Mouse (Mus musculus) lung, embryonic 14.5 days (tissue): Measurements from ENCODE around the gene Tas2r143. TPM values are rescaled to one million over a fixed set of nuclear protein-coding genes. Genes with fewer than 3 reads are reported as not detected.

Experiments
- ATAC-seq: fragments of 200-750 bp; cut with Nextera tagmentation; 2 replicates; pipeline ENCODE4 v1.8.0; 2017; ENCODE audit warnings: mild to moderate bottlenecking, moderate TSS enrichment, moderate library complexity; ENCODE audit not compliant: insufficient read depth
- DNase-seq: peaks from one replicate; pipeline ENCODE4 v3.0.0-alpha.2; 2015
- H3K27ac ChIP-seq: fragments of 300-500 bp; sonication (generic); 2 replicates; pipeline ENCODE4 v1.5.1; 2014; ENCODE audit warnings: low read depth, mild to moderate bottlenecking, moderate library complexity
- H3K27me3 ChIP-seq: fragments of 300-500 bp; sonication (generic); 2 replicates; pipeline ENCODE4 v1.6.1; 2014; ENCODE audit warnings: low read length, control low read depth; ENCODE audit not compliant: insufficient read depth
- H3K36me3 ChIP-seq: fragments of 300-500 bp; sonication (generic); 2 replicates; pipeline ENCODE4 v1.6.1; 2014; ENCODE audit warnings: control low read depth; ENCODE audit not compliant: insufficient read depth
- H3K4me1 ChIP-seq: fragments of 300-500 bp; sonication (generic); 2 replicates; pipeline ENCODE4 v1.6.1; 2014; ENCODE audit warnings: antibody characterized with exemption, control low read depth; ENCODE audit not compliant: insufficient read depth
- H3K4me2 ChIP-seq: fragments of 300-500 bp; sonication (generic); 2 replicates; pipeline ENCODE4 v1.6.1; 2014; ENCODE audit warnings: mild to moderate bottlenecking
- H3K4me3 ChIP-seq: fragments of 300-500 bp; sonication (generic); 2 replicates; pipeline ENCODE4 v1.5.1; 2014; ENCODE audit warnings: low read depth, low read length
- H3K9ac ChIP-seq: fragments of 300-500 bp; sonication (generic); 2 replicates; pipeline ENCODE4 v1.6.1; 2014
- H3K9me3 ChIP-seq: fragments of 300-500 bp; sonication (generic); 2 replicates; pipeline ENCODE4 v1.6.1; 2016; ENCODE audit warnings: low read depth, low read length, control low read depth
- CTCF ChIP-seq: IDR thresholded peaks from 2 replicates; pipeline ENCODE4 v1.5.1; 2016; ENCODE audit warnings: antibody characterized with exemption, low read depth
- WGBS: fragments of 180-500 bp; shearing (Covaris S2); extraction: QIAGEN DNeasy Blood & Tissue Kit; methylation state at CpG from one replicate; pipeline ENCODE4 v1.1.7; 2014; 5-methylcytosine and 5-hydroxymethylcytosine counted together
- polyA plus RNA-seq: library from polyadenylated mRNA; unstranded; fragments of >200 nt; fragmentation: Nextera tagmentation; extraction: Ambion mirVana; gene quantifications from 2 replicates; pipeline ENCODE4 v1.2.1, GENCODE M21; 2014

The Tas2r143 gene
- polyA plus RNA-seq, 1 experiment from 2014 or later = not detected

DNA sequence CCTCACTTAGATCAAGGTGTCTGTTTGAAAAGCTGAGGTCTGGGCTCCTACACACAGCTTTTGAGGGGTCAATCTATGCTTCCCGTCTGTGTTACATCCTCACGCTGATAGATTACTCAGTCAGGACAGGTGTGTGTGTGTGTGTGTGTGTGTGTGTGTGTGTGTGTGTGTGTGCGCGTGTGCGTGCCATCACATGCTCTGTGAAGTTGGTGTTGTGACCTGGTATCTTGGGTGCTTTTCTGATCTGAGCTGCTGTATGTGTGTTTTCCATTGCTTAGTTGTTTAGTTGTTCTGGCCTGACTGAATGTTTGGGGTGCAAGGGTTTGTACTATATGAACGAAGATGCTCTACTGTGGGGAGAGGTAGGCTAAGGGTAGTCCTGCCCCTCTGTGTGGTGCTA lies 44.7 kb upstream of the Tas2r143 start:
- Histone ChIP-seq H3K4me1 (peaks cover 29% of the 10 kb centered on the region), H3K9ac (no peak overlapping the region), H3K4me2 (no peak overlapping the region), H3K27me3 (no peaks in the 10 kb centered on the region), H3K27ac (no peak overlapping the region), H3K9me3 (no peaks in the 10 kb centered on the region), H3K36me3 (peaks cover 90% of the 10 kb centered on the region), H3K4me3 (no peak overlapping the region)
- no peak for ATAC-seq
- no peak for TF ChIP-seq CTCF
- no peak for DNase-seq
- 88% methylated on average over 6 of the region's 6 CpGs for WGBS

DNA sequence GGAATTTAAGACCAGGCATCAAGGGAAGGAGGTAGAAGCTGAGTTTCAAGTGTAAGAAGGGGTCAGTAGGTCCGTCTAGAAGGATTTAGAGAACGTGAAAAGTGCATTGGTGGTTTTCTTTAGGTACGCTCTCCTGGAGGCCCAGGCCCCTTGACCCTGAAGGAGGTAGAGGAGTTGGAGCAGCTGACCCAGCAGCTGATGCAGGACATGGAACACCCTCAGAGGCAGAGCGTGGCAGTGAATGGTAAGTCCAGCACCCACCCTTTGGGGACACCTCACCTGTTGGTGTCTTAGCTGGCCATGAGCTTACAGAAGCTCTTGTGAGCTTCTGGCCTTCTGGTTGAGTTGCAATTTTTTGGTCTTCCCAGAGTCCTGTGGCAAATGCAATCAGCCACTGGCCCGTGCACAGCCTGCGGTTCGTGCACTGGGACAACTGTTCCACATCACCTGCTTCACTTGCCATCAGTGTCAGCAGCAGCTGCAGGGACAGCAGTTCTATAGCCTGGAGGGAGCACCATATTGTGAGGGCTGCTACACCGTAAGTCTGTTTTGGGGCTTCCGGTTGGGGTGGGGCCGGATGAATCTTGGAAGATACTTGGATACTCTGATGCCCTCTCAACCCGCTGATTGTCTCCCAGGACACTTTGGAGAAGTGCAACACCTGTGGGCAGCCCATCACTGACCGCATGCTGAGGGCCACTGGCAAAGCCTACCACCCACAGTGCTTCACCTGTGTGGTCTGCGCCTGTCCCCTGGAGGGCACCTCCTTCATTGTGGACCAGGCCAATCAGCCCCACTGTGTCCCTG lies 44.0 kb upstream of the Tas2r143 start:
- peaks cover 28% of the 10 kb centered on the region for H3K4me1 ChIP-seq
- no peak overlapping the region for H3K4me2 ChIP-seq
- 87% methylated on average over 13 of the region's 13 CpGs for WGBS
- H3K4me3 ChIP-seq = no peak overlapping the region
- no peak for DNase-seq
- ATAC-seq = no peak
- no peaks in the 10 kb centered on the region for H3K27me3 ChIP-seq
- H3K9ac ChIP-seq = no peak overlapping the region
- TF ChIP-seq CTCF = no peak
- H3K36me3 ChIP-seq = peaks cover 96% of the 10 kb centered on the region
- H3K9me3 ChIP-seq = no peaks in the 10 kb centered on the region
- H3K27ac ChIP-seq = no peak overlapping the region

DNA sequence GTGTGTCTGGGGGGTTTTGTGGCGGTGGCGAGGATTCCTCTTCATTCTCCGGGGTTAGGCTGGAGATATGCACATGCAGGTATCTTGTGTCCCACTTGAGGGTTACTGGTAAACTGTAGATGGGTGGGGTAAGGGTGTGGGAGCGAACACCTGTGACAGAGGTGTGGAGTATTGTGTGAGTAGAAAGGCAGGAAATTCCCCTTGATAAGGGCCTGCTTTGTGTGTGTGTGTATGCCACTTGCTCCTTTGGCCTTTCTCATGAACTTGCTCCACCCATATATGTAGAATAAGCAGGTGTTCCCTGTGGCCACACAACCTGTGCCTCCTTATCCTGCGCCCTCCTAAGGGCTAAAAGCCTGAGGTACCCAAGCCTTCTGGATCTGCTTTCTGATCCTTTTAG lies 43.1 kb upstream of the Tas2r143 start:
- no peak for TF ChIP-seq CTCF
- peaks cover 23% of the 10 kb centered on the region for H3K4me1 ChIP-seq
- no peak overlapping the region for H3K4me3 ChIP-seq
- no peak for ATAC-seq
- WGBS = 88% methylated on average over 5 of the region's 5 CpGs
- DNase-seq = no peak
- no peak overlapping the region for H3K9ac ChIP-seq
- H3K36me3 ChIP-seq = peaks cover 96% of the 10 kb centered on the region
- H3K9me3 ChIP-seq = no peaks in the 10 kb centered on the region
- H3K27me3 ChIP-seq = no peaks in the 10 kb centered on the region
- no peak overlapping the region for H3K27ac ChIP-seq
- no peak overlapping the region for H3K4me2 ChIP-seq

DNA sequence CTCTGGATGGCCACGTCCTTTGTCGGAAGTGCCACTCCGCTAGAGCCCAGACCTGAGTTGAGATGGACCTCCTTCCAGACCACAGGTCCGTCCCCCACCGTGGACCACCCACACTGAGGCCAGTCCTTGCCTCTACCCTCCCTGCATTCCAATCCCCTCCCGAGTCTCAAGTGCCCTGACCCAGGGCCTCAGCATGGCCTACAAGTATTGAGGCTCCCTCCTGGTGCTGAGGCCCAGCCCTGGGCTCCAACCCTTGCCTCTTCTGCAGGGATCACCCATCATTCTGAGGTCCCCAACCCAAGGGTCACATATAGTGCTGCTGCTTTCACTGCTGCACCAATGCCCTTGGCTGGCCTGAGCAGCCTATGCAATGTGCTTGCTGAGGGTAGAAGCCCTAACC lies 42.1 kb upstream of the Tas2r143 start:
- H3K4me3 ChIP-seq = no peak overlapping the region
- WGBS = 34% methylated on average over 6 of the region's 6 CpGs
- H3K4me2 ChIP-seq = no peak overlapping the region
- H3K9me3 ChIP-seq = no peaks in the 10 kb centered on the region
- DNase-seq (no peak), ATAC-seq (no peak)
- no peak for TF ChIP-seq CTCF
- H3K4me1 ChIP-seq = peaks cover 27% of the 10 kb centered on the region
- H3K9ac ChIP-seq = no peak overlapping the region
- H3K27me3 ChIP-seq = no peaks in the 10 kb centered on the region
- H3K27ac ChIP-seq = no peak overlapping the region
- peaks cover 87% of the 10 kb centered on the region for H3K36me3 ChIP-seq

DNA sequence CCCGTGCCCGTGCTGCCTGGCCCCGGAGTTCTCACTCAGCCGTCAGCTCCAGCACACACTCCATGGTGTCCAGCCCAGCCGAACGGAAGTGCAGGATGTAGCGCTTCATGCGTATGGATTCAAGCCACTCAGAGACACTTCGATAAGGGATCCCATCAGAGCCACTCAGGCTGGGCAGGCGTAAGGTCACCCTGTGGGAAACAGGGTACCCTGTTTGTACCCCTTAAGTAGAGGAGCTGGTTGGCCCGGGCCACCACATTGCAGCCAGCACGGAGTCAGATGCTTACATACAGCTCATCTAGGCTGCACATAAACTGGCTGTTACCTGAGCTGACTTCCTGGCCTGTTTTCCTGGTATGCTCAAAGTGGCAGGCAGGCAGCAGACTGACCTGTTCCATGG lies 41.1 kb upstream of the Tas2r143 start:
- Histone ChIP-seq H3K27ac (peak overlapping the region; percentile 58; the same call in 1 of the 2 replicates), H3K9me3 (no peaks in the 10 kb centered on the region), H3K4me3 (no peak overlapping the region), H3K36me3 (peaks cover 78% of the 10 kb centered on the region), H3K9ac (no peak overlapping the region), H3K27me3 (no peaks in the 10 kb centered on the region), H3K4me2 (no peak overlapping the region), H3K4me1 (peaks cover 17% of the 10 kb centered on the region; the same call in 1 of the 2 replicates)
- DNase-seq = no peak
- 75% methylated on average over 12 of the region's 12 CpGs for WGBS
- ATAC-seq = no peak
- TF ChIP-seq CTCF = no peak

DNA sequence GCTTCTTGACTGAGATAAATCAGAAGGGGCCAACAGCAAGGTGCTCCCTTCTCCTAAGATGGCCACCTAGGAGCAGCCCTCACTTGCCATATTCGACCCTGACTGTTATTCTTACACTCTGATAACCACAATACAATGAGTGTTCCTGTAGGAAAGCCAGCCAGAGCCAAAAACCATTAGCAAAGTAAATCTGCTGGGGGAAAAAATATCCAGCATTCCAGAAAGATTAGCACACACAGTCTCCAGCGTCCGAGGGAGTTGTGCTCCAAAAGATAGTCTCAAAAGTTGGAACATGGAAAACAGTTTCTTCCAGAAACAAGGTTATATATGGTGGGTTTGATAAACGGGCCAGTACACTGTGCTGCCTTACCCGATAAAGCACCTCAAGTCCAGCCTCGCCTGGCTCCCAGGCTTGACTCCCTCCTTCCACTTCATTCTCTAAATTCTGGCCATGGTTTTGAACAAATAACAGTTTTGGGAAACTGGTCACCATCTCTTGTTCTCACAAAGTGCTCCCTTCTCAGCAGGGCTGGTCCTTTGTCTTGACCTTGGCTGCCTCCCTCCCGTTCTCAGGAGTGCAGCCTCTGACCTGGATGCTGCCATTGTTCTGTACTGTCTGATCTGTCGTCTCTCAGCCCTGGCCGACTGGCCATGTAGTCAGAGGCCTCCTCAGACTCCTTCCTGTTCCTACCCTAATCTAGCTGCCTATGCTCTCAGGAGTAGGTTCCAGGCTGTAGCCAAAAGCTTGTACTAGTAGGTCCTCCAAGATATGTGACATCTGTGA lies 40.5 kb upstream of the Tas2r143 start:
- H3K27ac ChIP-seq = peak overlapping the region; percentile 69
- 0 out of 2 replicates have a peak, but pooled peaks have one; percentile 3 for ATAC-seq
- TF ChIP-seq CTCF = no peak
- no peaks in the 10 kb centered on the region for H3K9me3 ChIP-seq
- 53% methylated on average over 9 of the region's 9 CpGs for WGBS
- H3K4me2 ChIP-seq = no peak overlapping the region
- peak; percentile 62 for DNase-seq
- peaks cover 76% of the 10 kb centered on the region for H3K36me3 ChIP-seq
- no peak overlapping the region for H3K9ac ChIP-seq
- peaks cover 12% of the 10 kb centered on the region; the same call in 1 of the 2 replicates for H3K4me1 ChIP-seq
- no peaks in the 10 kb centered on the region for H3K27me3 ChIP-seq
- no peak overlapping the region for H3K4me3 ChIP-seq

DNA sequence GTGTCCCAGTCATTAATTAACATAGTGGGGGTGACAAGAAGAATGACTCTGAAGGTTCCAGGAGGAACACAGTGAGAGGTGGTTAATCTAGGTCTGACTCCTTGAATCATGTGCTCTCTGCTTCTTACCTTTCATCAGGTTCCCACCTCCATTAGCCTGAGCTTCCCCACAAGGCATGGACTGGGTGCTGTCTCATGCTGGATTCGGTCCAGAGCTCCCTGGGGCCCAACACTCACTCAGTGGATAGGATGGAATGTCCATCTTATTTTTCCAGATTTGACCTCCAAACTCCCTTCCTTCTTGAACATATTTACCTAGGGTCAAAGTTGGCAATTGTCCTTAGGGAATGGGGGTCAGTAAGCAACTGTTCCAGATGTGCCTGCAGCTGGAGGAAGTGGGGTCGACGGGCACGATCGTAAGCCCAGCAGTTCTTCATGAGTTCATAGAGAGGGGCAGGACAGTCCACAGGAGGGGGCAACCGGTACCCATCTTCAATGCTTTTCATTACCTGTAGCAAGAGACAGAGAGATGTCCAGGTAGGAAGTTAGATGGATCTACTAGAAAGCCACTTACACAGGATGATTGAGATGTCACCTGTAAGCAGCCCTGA lies 39.7 kb upstream of the Tas2r143 start:
- Histone ChIP-seq H3K36me3 (peaks cover 71% of the 10 kb centered on the region), H3K27ac (peak overlapping the region; percentile 69; the same call in 1 of the 2 replicates), H3K9me3 (no peaks in the 10 kb centered on the region)

More for the DNA sequence above, 39.7 kb upstream of the Tas2r143 start:
- Histone ChIP-seq H3K9ac (no peak overlapping the region), H3K27me3 (no peaks in the 10 kb centered on the region), H3K4me2 (no peak overlapping the region), H3K4me3 (no peak overlapping the region), H3K4me1 (0 out of 2 replicates have a peak, but pooled peaks cover 11% of the 10 kb centered on the region)
- DNase-seq = no peak
- no peak for TF ChIP-seq CTCF
- 80% methylated on average over 6 of the region's 6 CpGs for WGBS
- no peak for ATAC-seq
